Mouse (Mus musculus) CH12.LX (cell line): ENCODE data around the gene Srgap2. TPM values are rescaled to one million over a fixed set of nuclear protein-coding genes. Genes with fewer than 3 reads are reported as not detected.

ENCODE experiments used
- DNase-seq: peaks from one replicate; pipeline ENCODE4 v3.0.0-alpha.2; 2013; ENCODE audit errors: extremely low read depth
- H3K27ac ChIP-seq: 2 replicates; pipeline ENCODE4 v1.5.1; 2012; ENCODE audit warnings: low read depth, mild to moderate bottlenecking, control low read depth, moderate library complexity; ENCODE audit not compliant: insufficient read depth
- H3K27me3 ChIP-seq: replicated peaks from 2 replicates; pipeline ENCODE3; 2012; ENCODE audit warnings: inconsistent platforms
- H3K36me3 ChIP-seq, 2 experiments: replicated peaks in 1 of 2; 2 replicates each; pipeline versions ENCODE3 to v1.6.1; 2012; ENCODE audit warnings: inconsistent platforms in 1 of 2, low read length in 1 of 2, mild to moderate bottlenecking in 1 of 2, mixed read lengths in 1 of 2, moderate library complexity in 1 of 2; ENCODE audit not compliant: control insufficient read depth in 1 of 2, insufficient read depth in 1 of 2
- H3K4me1 ChIP-seq, 2 experiments: 2 replicates each; pipeline ENCODE4 v1.6.1; 2012; ENCODE audit warnings: inconsistent platforms in 1 of 2, moderate library complexity in 1 of 2; ENCODE audit not compliant: insufficient read depth in 2 of 2, control insufficient read depth in 1 of 2
- H3K4me2 ChIP-seq: 2 replicates; pipeline ENCODE4 v1.6.1; 2012; ENCODE audit warnings: low read depth, mild to moderate bottlenecking, control low read depth; ENCODE audit not compliant: poor library complexity, insufficient read depth, severe bottlenecking
- H3K4me3 ChIP-seq, 3 experiments: fragments of 150-350 bp in 1 of 3; sonication (generic) in 1 of 3; replicated peaks in 1 of 3; 2 replicates each; pipeline versions ENCODE3 to v1.5.1; 2011 to 2012; ENCODE audit warnings: low read depth in 2 of 3, low read length in 2 of 3, mild to moderate bottlenecking in 2 of 3, moderate library complexity in 2 of 3, control low read depth in 1 of 3, improper control_type of control experiment in 1 of 3, inconsistent platforms in 1 of 3, mixed read lengths in 1 of 3; ENCODE audit not compliant: poor library complexity in 1 of 3
- H3K79me2 ChIP-seq: replicated peaks from 2 replicates; pipeline ENCODE4 v1.6.1; 2012; ENCODE audit warnings: mild to moderate bottlenecking, moderate library complexity; ENCODE audit not compliant: control insufficient read depth, poor library complexity, insufficient read depth, severe bottlenecking; ENCODE audit errors: extremely low read depth
- H3K9ac ChIP-seq: 2 replicates; pipeline ENCODE4 v1.6.1; 2012; ENCODE audit warnings: low read depth, mild to moderate bottlenecking, control low read depth, moderate library complexity; ENCODE audit not compliant: insufficient read depth
- H3K9me3 ChIP-seq: replicated peaks from 2 replicates; pipeline ENCODE3; 2012; ENCODE audit warnings: low read length, inconsistent platforms, mixed read lengths
- E2F4 ChIP-seq: IDR thresholded peaks from 2 replicates; pipeline ENCODE4 v1.6.1; 2011; ENCODE audit warnings: low read depth, low read length, improper control_type of control experiment; ENCODE audit not compliant: insufficient replicate concordance
- EP300 ChIP-seq: IDR thresholded peaks from 2 replicates; pipeline ENCODE4 v1.6.1; 2011; ENCODE audit warnings: low read length, improper control_type of control experiment
- GABPA ChIP-seq: IDR thresholded peaks from 2 replicates; pipeline ENCODE4 v1.6.1; 2012; ENCODE audit warnings: low read depth, low read length, improper control_type of control experiment, inconsistent platforms; ENCODE audit not compliant: insufficient replicate concordance
- JUN ChIP-seq: IDR thresholded peaks from 2 replicates; pipeline ENCODE4 v1.6.1; 2011; ENCODE audit warnings: low read depth, mild to moderate bottlenecking, low read length, improper control_type of control experiment, moderate library complexity; ENCODE audit not compliant: insufficient read depth
- KAT2A ChIP-seq: IDR thresholded peaks from 2 replicates; pipeline ENCODE4 v1.6.1; 2012; ENCODE audit warnings: low read length, improper control_type of control experiment, inconsistent platforms; ENCODE audit not compliant: insufficient replicate concordance
- MAX ChIP-seq: IDR thresholded peaks from 2 replicates; pipeline ENCODE4 v1.6.1; 2011; ENCODE audit warnings: low read length, improper control_type of control experiment
- MAZ ChIP-seq: IDR thresholded peaks from 2 replicates; pipeline ENCODE4 v1.6.1; 2012; ENCODE audit warnings: low read depth, mild to moderate bottlenecking, inconsistent platforms, low read length, improper control_type of control experiment, moderate library complexity
- MEF2A ChIP-seq: IDR thresholded peaks from 2 replicates; pipeline ENCODE4 v1.6.1; 2014; ENCODE audit warnings: low read depth, mild to moderate bottlenecking, inconsistent platforms, low read length, improper control_type of control experiment, borderline replicate concordance
- MXI1 ChIP-seq: IDR thresholded peaks from 2 replicates; pipeline ENCODE4 v1.6.1; 2011; ENCODE audit warnings: mild to moderate bottlenecking, low read depth, low read length, improper control_type of control experiment
- MYC ChIP-seq: IDR thresholded peaks from 2 replicates; pipeline ENCODE4 v1.6.1; 2011; ENCODE audit warnings: low read depth, mild to moderate bottlenecking, improper control_type of control experiment, low read length
- NELFE ChIP-seq: IDR thresholded peaks from 2 replicates; pipeline ENCODE4 v1.6.1; 2011; ENCODE audit warnings: low read depth, low read length, improper control_type of control experiment
- RCOR1 ChIP-seq: conservative IDR thresholded peaks from 2 replicates; pipeline ENCODE4 v1.6.1; 2012; ENCODE audit warnings: low read depth, mild to moderate bottlenecking, inconsistent platforms, low read length, improper control_type of control experiment
- SIN3A ChIP-seq: IDR thresholded peaks from 2 replicates; pipeline ENCODE4 v1.6.1; 2012; ENCODE audit warnings: low read length, improper control_type of control experiment, inconsistent platforms
- SMC3 ChIP-seq: IDR thresholded peaks from 2 replicates; pipeline ENCODE4 v1.6.1; 2011; ENCODE audit warnings: low read depth, low read length, improper control_type of control experiment
- UBTF ChIP-seq: IDR thresholded peaks from 2 replicates; pipeline ENCODE4 v1.6.1; 2012; ENCODE audit warnings: low read depth, mild to moderate bottlenecking, inconsistent platforms, low read length, improper control_type of control experiment, moderate library complexity
- ZC3H11A ChIP-seq: IDR thresholded peaks from 2 replicates; pipeline ENCODE4 v1.6.1; 2012; ENCODE audit warnings: low read depth, mild to moderate bottlenecking, inconsistent platforms, low read length, improper control_type of control experiment
- ZMIZ1 ChIP-seq: IDR thresholded peaks from 2 replicates; pipeline ENCODE4 v1.6.1; 2012; ENCODE audit warnings: low read depth, mild to moderate bottlenecking, inconsistent platforms, low read length, improper control_type of control experiment
- dilution Hi-C: fragments of 300-500 bp; cut with MboI; formaldehyde crosslinking; loops from 2 replicates; pipeline ENCODE4 v1.14.3; 2020; ENCODE audit warnings: low sequenced_read_pairs; ENCODE audit not compliant: extremely low pct_unique_long_range_greater_than_20kb, extremely low pct_ligation_motif_present
- in situ Hi-C: fragments of 300-500 bp; cut with MboI; formaldehyde crosslinking; loops from 3 replicates; pipeline ENCODE4 v1.14.3; 2019; ENCODE audit warnings: low sequenced_read_pairs, low pct_ligation_motif_present, low pct_unique_long_range_greater_than_20kb, mixed read lengths
- polyA plus RNA-seq: library from polyadenylated mRNA; unstranded; fragments of >175 nt; gene quantifications from 2 replicates; pipeline ENCODE4 v1.2.1, GENCODE M21; 2012; ENCODE audit warnings: low read depth; ENCODE audit not compliant: insufficient read length
- total RNA-seq, 2 experiments: library from RNA; depleted of rRNA; stranded (reverse); fragments of 300-350 nt in 1 of 2; fragments of >200 nt in 1 of 2; gene quantifications; 2 replicates each; pipeline ENCODE4 v1.2.3; 2012 to 2014

Srgap2 gene
- total and polyA plus RNA-seq, 3 experiments, result 9.7 to 28.1 (median 26.8) TPM

GRCm38 (mm10) chr1:131421113-131421512 lies 106.0 kb downstream of the Srgap2 start:
- Histone ChIP-seq H3K4me2 (no peak overlapping the region), H3K36me3 (peaks cover 0 to 9% of the 10 kb centered on the region in 2 experiments), H3K4me1 (peaks cover 0 to 6% of the 10 kb centered on the region in 2 experiments; a peak in 1 of 4 replicates), H3K79me2 (no peaks in the 10 kb centered on the region), H3K27me3 (no peaks in the 10 kb centered on the region), H3K27ac (no peak overlapping the region), H3K4me3 (no peak overlapping the region), H3K9me3 (no peaks in the 10 kb centered on the region), H3K9ac (no peak overlapping the region)
- TF ChIP-seq MYC, result no peak
- TF ChIP-seq SMC3, result no peak
- in situ Hi-C loops (no loop called here), dilution Hi-C loops (no loop called here)
- no peak for DNase-seq

GRCm38 (mm10) chr1:131420660-131421059 lies 106.5 kb downstream of the Srgap2 start:
- no peaks in the 10 kb centered on the region for H3K27me3 ChIP-seq
- H3K9ac ChIP-seq, result no peak overlapping the region
- H3K79me2 ChIP-seq, result no peaks in the 10 kb centered on the region
- in situ Hi-C loops, result no loop called here
- peaks cover 0 to 9% of the 10 kb centered on the region in 2 experiments for H3K36me3 ChIP-seq
- no peak for DNase-seq
- dilution Hi-C loops, result no loop called here
- H3K9me3 ChIP-seq, result no peaks in the 10 kb centered on the region
- no peak overlapping the region for H3K4me3 ChIP-seq
- no peak overlapping the region for H3K27ac ChIP-seq
- TF ChIP-seq MAZ (no peak), ZMIZ1 (no peak), SIN3A (no peak), SMC3 (no peak), RCOR1 (no peak), UBTF (no peak), ZC3H11A (no peak), NELFE (no peak), EP300 (no peak), KAT2A (no peak), JUN (no peak), E2F4 (no peak), MXI1 (no peak), MEF2A (no peak), MAX (no peak), GABPA (no peak), MYC (no peak)
- no peak overlapping the region for H3K4me2 ChIP-seq
- H3K4me1 ChIP-seq, result peaks cover 0 to 4% of the 10 kb centered on the region in 2 experiments; a peak in 1 of 4 replicates
